Mouse (Mus musculus) C2C12 (cell line): Measurements from ENCODE around the gene Cfap221. TPM values are rescaled to one million over a fixed set of nuclear protein-coding genes. Genes with fewer than 3 reads are reported as not detected.

Experiments used
- H3K27me3 ChIP-seq: one replicate; pipeline ENCODE4 v1.6.1; 2011; ENCODE audit not compliant: control insufficient read depth, insufficient read depth, insufficient read length
- H3K36me3 ChIP-seq: one replicate; pipeline ENCODE4 v1.6.1; 2011; ENCODE audit not compliant: control insufficient read depth, insufficient read depth
- H3K4me3 ChIP-seq: one replicate; pipeline ENCODE4 v1.5.1; 2011; ENCODE audit warnings: mild to moderate bottlenecking, control low read depth; ENCODE audit not compliant: poor library complexity, insufficient read depth, severe bottlenecking
- H3K79me2 ChIP-seq: one replicate; pipeline ENCODE4 v1.6.1; 2011; ENCODE audit not compliant: control insufficient read depth, insufficient read depth
- H3K79me3 ChIP-seq: one replicate; pipeline ENCODE4 v1.6.1; 2011; ENCODE audit warnings: low read depth, control low read depth
- H3ac ChIP-seq: one replicate; pipeline ENCODE3; 2011; ENCODE audit warnings: low read depth; ENCODE audit not compliant: control insufficient read depth, insufficient read length
- CEBPB ChIP-seq: IDR thresholded peaks from one replicate; pipeline ENCODE4 v1.6.1; 2011; ENCODE audit warnings: low read depth, mild to moderate bottlenecking, control low read depth, moderate library complexity
- CTCF ChIP-seq: IDR thresholded peaks from one replicate; pipeline ENCODE4 v1.5.1; 2011; ENCODE audit not compliant: control insufficient read depth, insufficient read depth, insufficient read length
- FOSL1 ChIP-seq: IDR thresholded peaks from one replicate; pipeline ENCODE4 v1.8.0; 2011; ENCODE audit warnings: mild to moderate bottlenecking, low read length; ENCODE audit not compliant: poor library complexity, insufficient read depth, severe bottlenecking
- MAX ChIP-seq: IDR thresholded peaks from one replicate; pipeline ENCODE4 v1.6.1; 2011; ENCODE audit warnings: mild to moderate bottlenecking, control low read depth
- MYOD1 ChIP-seq: IDR thresholded peaks from one replicate; pipeline ENCODE4 v1.6.1; 2011; ENCODE audit warnings: low read depth; ENCODE audit not compliant: control insufficient read depth, insufficient read length
- MYOG ChIP-seq: IDR thresholded peaks from one replicate; pipeline ENCODE4 v1.6.1; 2011; ENCODE audit not compliant: control insufficient read depth, insufficient read length; ENCODE audit errors: extremely low read depth
- USF1 ChIP-seq: IDR thresholded peaks from one replicate; pipeline ENCODE4 v1.6.1; 2011; ENCODE audit warnings: low read depth, mild to moderate bottlenecking, control low read depth, moderate library complexity
- polyA plus RNA-seq: library from polyadenylated mRNA; unstranded; fragments of >200 nt; fragmentation: generic; extraction: Trizol; gene quantifications from one replicate; pipeline ENCODE4 v1.2.1, GENCODE M21; 2012; ENCODE audit warnings: missing spikeins

The Cfap221 gene
- polyA plus RNA-seq, 1 experiment = not detected

DNA sequence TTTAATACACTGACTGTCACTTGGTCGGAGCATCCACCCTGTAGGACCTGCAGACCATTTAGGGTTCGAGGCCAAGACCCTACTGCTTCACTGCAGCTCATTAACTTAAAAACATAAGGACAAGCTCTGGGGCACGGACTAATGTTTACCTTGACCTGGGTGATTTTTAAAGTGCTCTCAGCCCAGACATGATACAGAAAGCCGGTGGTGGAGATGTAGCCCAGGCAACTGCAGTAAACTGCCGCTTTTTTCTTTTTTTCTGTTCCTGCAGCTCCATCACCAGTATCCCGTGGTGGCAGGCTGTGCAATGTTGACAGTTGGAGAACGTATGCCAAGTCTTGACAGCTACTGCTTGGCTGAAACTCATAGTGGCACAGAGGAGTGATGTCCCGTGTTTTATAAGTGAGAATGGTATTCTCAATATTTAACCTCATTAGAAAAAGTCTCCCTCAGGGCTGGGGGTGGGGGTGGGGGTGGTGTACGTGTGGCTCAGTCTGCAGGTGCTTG lies 39.3 kb downstream of the Cfap221 start:
- H3K79me2 ChIP-seq = no peaks in the 10 kb centered on the region
- peaks cover 21% of the 10 kb centered on the region for H3K27me3 ChIP-seq
- no peak overlapping the region for H3K4me3 ChIP-seq
- no peaks in the 10 kb centered on the region for H3K79me3 ChIP-seq
- TF ChIP-seq MYOG = no peak
- no peak for TF ChIP-seq CTCF
- TF ChIP-seq FOSL1 = no peak
- TF ChIP-seq MYOD1 = no peak
- no peak for TF ChIP-seq CEBPB
- TF ChIP-seq MAX = no peak
- H3ac ChIP-seq = no peak overlapping the region
- H3K36me3 ChIP-seq = no peaks in the 10 kb centered on the region

DNA sequence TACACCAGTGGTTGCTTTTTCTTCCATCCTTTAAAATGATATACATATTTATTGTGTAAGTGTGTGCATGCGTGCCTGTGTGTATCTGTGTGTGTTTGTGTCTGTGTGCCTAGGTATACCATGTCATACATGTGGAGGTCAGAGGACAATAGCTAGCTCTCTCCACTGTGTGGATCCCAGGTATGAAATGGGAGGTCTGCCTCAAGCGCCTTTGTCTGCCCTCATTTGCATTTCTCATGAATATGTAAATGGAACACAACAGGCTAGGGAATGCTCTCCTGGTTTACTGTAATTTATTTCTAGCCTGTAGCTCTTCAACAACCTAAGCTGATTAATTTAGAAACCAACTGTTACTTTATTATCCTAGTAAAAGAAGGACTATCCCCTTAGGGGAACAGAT lies 42.4 kb downstream of the Cfap221 start:
- no peak overlapping the region for H3ac ChIP-seq
- TF ChIP-seq CEBPB (no peak), MAX (no peak), USF1 (no peak), FOSL1 (no peak), CTCF (no peak), MYOG (no peak), MYOD1 (no peak)
- no peak overlapping the region for H3K4me3 ChIP-seq
- no peaks in the 10 kb centered on the region for H3K79me2 ChIP-seq
- H3K27me3 ChIP-seq = peaks cover 19% of the 10 kb centered on the region
- no peaks in the 10 kb centered on the region for H3K36me3 ChIP-seq
- H3K79me3 ChIP-seq = no peaks in the 10 kb centered on the region

GRCm38 (mm10) chr1:119953456-119953855 lies 43.6 kb downstream of the Cfap221 start:
- H3K4me3 ChIP-seq = no peak overlapping the region
- no peak overlapping the region for H3ac ChIP-seq
- H3K79me2 ChIP-seq = no peaks in the 10 kb centered on the region
- no peaks in the 10 kb centered on the region for H3K79me3 ChIP-seq
- no peak for TF ChIP-seq USF1
- no peak for TF ChIP-seq MYOG
- no peak for TF ChIP-seq MYOD1
- TF ChIP-seq CEBPB = no peak
- TF ChIP-seq CTCF = no peak
- TF ChIP-seq FOSL1 = no peak
- no peak for TF ChIP-seq MAX
- peaks cover 19% of the 10 kb centered on the region for H3K27me3 ChIP-seq
- H3K36me3 ChIP-seq = no peaks in the 10 kb centered on the region

GRCm38 (mm10) chr1:119950086-119950485 lies 46.9 kb downstream of the Cfap221 start:
- no peak overlapping the region for H3K4me3 ChIP-seq
- peaks cover 18% of the 10 kb centered on the region for H3K27me3 ChIP-seq
- TF ChIP-seq FOSL1 = no peak
- TF ChIP-seq MYOG = no peak
- no peak for TF ChIP-seq MYOD1
- no peak for TF ChIP-seq USF1
- no peak for TF ChIP-seq CTCF
- no peak for TF ChIP-seq MAX
- no peak for TF ChIP-seq CEBPB
- no peaks in the 10 kb centered on the region for H3K79me2 ChIP-seq
- no peak overlapping the region for H3ac ChIP-seq
- H3K79me3 ChIP-seq = no peaks in the 10 kb centered on the region
- no peaks in the 10 kb centered on the region for H3K36me3 ChIP-seq

DNA sequence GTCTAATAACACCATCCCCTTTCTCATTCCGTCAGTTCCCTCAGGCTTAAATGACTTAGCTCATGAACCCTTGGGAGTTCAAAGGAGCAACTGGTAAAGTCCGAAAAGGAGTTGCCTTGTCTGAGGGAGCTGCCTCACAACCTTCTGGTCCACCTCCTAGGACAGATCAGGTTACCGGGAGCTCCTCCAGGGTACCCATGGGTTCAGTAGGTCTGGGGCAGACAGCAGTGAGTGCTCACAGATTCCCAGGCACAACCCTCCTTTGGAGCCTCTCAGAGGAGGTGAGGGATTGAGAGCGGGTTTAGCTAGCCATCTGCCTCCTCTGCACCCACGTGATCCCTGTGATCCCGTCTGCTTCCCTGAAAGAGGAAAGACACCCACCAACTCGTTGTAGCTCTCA lies 60.2 kb downstream of the Cfap221 start:
- no peak for TF ChIP-seq MAX
- Histone ChIP-seq H3K79me3 (no peaks in the 10 kb centered on the region), H3ac (no peak overlapping the region)

GRCm38 (mm10) chr1:119931421-119932150 lies 65.4 kb downstream of the Cfap221 start:
- Histone ChIP-seq H3K27me3 (peaks cover 2% of the 10 kb centered on the region), H3K4me3 (no peak overlapping the region), H3ac (no peak overlapping the region), H3K79me3 (no peaks in the 10 kb centered on the region), H3K79me2 (no peaks in the 10 kb centered on the region), H3K36me3 (no peaks in the 10 kb centered on the region)
- no peak for TF ChIP-seq CTCF
- TF ChIP-seq MAX = no peak
- TF ChIP-seq CEBPB = no peak
- TF ChIP-seq FOSL1 = no peak
- no peak for TF ChIP-seq USF1
- no peak for TF ChIP-seq MYOG
- TF ChIP-seq MYOD1 = no peak

More for the DNA sequence above, 60.2 kb downstream of the Cfap221 start:
- H3K27me3 ChIP-seq = peaks cover 23% of the 10 kb centered on the region
- H3K79me2 ChIP-seq = no peaks in the 10 kb centered on the region
- H3K4me3 ChIP-seq = no peak overlapping the region
- H3K36me3 ChIP-seq = no peaks in the 10 kb centered on the region
